Mouse (Mus musculus) CH12F3 (cell line): ENCODE measurements around the gene Pagr1b.

Source experiments
- in situ Hi-C: fragments of 300-500 bp; cut with MboI; formaldehyde crosslinking; loops from 2 replicates; pipeline ENCODE4 v1.14.3; 2020; ENCODE audit warnings: low sequenced_read_pairs

Gene Pagr1b

GRCm38 (mm10) chr7:127016481-127016485 lies at the start of gene Pagr1b:
TSS of gene Pagr1b (minus strand) at chr7:127016484.
- in situ Hi-C loops, result no loop called here

GRCm38 (mm10) chr7:127065538-127065937 lies 49.3 kb upstream of the Pagr1b start:
- in situ Hi-C loops, result no loop called here

DNA sequence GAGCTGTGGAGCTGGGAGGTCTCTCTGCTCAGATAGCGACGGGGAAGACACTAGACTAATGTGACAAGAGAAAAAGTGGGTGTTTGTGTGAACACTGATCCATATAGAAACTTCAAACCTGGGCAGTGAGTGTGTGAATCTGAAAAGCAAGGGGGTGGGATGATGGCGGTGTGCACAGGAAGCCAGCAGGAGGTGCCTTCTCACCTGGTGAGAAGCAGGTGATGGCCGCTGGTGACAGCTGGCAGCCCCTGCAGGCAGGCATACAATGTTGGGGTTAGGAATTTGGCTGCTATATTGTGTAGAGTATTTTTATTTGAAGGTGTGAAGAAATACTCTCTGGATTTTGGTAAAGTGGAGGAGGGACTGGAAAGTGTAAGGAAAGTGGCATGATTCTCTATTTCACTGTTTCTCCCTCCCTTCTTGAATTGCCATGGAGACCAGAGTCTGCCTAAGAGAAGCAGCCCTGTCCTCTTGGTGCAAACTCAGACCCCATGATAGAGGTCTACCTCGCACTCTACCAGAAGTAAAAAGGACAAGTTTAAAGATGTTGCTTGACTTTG lies 38.8 kb upstream of the Pagr1b start:
- in situ Hi-C loops, result no loop called here

DNA sequence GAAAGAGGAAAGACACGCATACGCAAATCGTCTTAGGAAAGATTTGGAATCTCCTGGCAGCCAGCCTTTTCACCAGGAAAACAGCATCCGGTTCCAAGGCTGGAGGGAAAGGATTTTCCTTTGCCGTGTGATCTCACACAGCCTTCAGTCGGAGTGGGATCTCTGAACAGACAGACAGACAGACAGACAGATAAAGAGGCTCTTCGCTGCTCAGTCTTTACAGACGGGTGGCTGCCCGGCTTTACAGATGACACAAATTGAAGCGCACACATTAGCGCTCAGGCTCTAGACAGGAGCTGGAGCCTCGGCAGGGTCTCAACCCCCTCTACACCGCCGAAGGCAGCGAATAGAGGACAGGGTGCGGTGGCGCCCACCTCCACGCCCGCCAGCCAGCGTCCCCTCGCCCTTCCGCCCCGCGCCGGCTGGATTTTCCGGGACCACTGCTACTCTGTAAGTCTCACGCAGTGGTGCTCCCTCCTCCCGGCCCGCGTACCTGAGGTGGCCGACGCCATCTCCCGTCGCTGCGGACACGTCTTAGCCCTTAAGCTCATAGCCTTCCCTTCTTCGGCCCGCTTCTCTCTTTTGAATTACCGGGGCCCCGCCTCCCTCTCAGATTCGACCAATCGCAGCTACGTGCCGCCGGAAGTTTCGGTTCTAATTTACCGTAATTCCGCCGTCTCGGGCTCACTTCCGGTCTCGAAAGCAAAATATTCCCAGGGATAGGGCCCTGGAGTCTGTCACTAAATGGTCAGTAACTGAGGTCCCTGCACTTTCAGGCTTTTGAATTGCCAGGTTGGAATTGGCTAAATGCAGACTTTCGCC lies 25.8 kb upstream of the Pagr1b start, which contains the start of gene Kif22:
Gene Kif22, minus strand, starts transcription at position 621 of the 822 bp plus-strand sequence.
- in situ Hi-C loops, result no loop called here

GRCm38 (mm10) chr7:127031244-127031643 lies 15.0 kb upstream of the Pagr1b start:
- in situ Hi-C loops, result no loop called here

DNA sequence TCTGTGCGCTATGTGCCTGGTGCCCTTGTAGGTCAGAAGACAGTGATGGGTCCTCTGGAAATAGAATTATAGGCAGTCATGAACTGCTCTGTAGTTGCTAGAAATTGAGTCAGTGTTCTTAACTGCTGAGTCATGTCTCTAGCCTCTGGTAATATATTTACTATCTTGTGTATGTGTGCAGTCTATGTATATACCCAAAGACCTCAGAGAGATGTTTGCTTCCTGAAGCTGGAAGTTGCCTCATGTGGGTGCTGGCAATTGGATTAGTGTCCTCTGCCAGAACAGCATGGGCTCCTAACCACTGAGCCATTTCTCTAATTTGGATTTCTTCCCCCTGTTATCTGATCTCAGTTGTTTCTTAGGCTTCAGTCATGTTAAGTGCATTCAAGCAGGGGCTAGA lies 13.9 kb upstream of the Pagr1b start:
- in situ Hi-C loops, result no loop called here

DNA sequence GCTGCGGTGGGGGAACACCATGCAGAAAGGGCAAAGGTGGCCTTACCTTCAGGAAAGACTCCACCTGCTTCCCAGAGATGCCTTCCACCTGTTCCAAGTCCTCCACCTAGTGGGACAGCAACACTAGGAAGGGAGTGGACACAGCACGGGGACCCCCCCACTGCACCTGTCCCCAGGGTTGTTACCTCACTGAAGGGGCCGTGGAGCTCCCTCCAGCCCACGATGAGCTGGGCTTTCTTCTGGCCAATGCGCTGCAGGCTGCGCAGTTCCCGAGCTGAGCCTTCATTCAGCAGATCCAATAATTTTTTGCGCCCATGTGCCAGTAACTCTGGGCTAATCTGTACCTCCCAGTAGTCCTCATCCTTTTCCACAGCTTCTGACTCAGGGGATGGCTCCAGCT lies 11.6 kb upstream of the Pagr1b start:
- in situ Hi-C loops, result no loop called here

DNA sequence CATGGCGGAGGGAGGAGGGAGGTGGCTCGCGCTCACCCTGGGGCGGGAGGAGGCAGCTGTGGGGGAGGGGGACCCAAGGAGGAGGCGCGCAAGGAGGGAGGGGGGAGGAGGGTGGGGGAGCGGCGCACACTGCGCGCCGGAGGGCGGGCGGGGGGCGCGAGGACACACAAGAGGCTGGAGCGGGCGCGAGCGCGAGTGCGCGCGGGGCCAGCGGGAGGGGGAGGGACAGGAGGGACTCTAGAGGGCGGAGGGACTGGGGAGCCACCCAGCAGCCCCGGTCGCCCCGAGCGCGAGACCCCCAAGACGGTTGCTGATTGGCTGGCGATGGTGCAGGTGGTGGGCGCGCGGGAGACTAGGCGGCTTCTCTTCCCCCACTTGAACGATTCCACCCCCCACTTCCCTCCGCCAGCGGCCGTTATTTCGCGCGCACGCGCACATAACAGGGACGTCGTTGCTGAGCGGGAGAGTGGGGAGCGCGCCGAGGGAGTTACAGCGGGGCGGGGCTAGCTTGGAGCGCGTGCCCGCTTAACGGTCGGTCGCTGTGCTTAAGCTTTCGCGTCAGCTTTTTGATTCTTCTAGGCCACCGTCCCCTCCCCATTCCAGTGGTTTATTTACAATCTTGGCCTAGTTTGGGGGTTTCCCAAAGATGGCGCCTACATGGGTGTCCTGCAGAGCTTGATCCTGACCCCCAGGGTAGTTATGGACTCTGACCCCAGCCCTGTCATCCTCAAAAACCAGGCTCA lies 10.9 kb upstream of the Pagr1b start, which contains the start of gene Maz:
Gene Maz, minus strand, starts transcription at position 54 of the 743 bp plus-strand sequence.
- in situ Hi-C loops, result no loop called here

DNA sequence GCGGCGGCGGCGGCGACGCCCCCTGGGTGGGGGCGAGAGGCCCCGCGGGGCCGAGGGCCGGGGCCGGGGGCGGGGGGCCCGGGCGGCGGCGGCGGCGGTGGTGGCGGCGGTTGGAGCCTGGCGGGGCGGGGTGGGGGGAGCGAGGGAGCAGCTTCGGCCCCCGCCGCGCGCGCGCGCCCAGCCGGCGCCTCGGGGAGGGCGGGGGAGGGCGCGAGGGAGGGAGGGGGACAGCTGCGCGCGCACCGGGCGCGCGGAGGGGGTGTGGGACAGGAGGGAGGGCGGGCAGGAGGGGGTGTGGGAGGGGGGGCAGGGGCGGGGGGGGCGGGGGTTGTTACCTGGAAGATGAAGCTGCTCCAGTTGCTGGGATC lies 10.3 kb upstream of the Pagr1b start:
- in situ Hi-C loops, result no loop called here

GRCm38 (mm10) chr7:127026161-127026600 lies 9.9 kb upstream of the Pagr1b start:
- in situ Hi-C loops, result no loop called here

DNA sequence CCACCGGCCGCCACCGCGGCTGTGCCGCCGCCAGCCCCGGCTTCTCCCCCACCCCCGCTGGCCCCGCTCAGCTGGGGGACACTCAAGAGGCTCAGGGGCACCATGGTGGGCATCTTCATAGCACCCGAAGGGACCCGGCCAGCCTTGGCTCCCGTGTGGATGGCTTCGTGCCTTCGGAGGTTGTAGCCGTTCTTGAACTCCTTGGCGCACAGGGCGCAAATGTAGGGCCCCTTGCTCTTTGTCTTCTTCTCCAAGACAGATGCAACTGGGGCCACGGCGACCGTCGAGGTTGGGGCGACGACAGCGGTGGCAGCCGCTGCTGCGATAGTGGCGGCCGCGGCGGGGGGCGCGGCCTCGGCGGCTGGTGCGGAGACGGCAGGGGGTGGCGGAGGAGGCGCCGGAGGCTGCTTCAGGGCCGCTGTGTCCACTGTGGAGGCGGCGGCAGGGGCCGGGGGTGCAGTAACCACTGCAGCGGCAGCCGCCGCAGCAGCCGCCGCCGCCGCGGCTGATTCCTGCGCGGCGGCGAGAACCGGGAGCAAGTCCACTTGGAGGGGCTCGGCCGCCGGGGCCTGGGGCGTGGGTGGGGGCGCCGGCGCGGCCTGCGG lies 9.4 kb upstream of the Pagr1b start:
- in situ Hi-C loops, result no loop called here

DNA sequence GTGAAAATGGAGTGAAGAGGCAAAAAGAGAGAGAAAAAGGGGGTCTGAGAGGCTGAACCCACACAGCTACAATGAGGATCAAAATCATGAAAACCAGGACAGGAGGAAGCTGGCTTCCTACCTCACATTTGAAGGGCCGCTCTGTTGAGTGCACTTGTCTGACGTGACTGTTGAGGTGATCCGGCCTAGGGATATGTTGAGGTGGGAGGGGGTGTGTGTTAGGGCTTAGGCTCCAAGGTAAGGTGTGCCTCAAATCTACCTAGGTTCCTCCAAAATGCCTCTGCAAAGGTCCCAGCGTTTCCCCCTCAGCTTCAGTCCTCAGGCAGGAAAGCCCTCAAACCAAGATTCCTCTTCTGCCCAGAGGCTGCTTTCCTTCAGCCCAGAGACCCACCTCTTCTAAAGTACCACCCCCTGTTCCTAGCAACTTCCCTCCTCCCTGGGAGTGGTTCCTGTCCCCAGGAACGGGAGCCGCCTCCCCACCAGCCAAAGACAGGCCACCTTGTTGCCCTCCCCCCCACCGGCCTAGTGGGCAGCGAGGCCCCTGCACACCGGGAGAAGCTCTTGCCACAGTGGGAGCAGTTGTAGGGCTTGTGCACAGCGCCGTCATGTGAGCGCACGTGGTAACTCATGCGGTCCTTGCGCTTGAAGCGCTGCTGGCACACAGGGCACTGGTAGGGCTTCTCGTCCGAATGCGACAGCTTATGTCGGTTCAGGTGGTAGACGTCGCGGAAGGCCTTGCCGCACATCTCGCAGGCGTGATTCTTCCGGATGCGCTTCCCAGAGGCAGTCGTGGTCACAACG lies 8.7 kb upstream of the Pagr1b start:
- in situ Hi-C loops, result no loop called here

GRCm38 (mm10) chr7:127023896-127024690 lies 7.8 kb upstream of the Pagr1b start:
- in situ Hi-C loops, result no loop called here

- in situ Hi-C loops, result no loop called here
These were observed 7.0 kb upstream of the Pagr1b start for GRCm38 (mm10) chr7:127023272-127023691.

DNA sequence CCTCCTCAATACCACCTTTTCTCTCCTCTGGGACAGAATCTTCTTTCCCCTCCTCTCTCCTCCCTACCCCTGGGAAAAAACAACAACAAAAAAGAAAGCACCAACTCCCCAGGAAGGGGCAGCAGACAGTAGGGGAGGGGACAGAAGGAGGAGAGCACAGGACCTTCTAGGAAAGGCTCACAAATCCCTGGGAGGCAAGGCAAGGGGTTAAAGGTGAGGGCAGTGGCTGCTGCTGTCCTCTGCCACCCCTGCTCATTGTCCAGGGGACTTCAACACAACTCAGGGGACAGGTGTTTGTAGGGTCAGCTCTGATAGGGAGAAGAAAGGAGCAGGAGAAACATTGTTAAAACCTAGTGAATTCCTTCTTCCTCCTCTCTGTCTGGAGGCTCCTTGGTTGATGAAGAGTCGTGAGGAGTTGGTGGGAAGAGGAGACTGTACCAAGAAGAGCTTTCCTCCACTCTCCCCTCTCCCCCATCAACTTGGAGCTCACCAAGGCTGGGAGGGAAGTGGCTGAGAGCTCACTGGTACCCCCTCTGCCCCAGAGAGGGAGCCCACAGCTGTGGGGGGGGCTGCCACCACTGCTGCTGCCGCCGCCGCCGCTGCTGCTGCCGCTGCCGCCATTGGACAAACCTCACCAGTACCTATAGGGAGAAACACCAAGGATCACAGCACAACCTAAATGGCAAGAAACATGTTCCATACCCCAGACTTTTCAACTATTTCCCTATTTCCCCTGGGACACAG lies 6.4 kb upstream of the Pagr1b start:
- in situ Hi-C loops, result no loop called here

GRCm38 (mm10) chr7:127021563-127022527 lies 5.6 kb upstream of the Pagr1b start:
- in situ Hi-C loops, result no loop called here

DNA sequence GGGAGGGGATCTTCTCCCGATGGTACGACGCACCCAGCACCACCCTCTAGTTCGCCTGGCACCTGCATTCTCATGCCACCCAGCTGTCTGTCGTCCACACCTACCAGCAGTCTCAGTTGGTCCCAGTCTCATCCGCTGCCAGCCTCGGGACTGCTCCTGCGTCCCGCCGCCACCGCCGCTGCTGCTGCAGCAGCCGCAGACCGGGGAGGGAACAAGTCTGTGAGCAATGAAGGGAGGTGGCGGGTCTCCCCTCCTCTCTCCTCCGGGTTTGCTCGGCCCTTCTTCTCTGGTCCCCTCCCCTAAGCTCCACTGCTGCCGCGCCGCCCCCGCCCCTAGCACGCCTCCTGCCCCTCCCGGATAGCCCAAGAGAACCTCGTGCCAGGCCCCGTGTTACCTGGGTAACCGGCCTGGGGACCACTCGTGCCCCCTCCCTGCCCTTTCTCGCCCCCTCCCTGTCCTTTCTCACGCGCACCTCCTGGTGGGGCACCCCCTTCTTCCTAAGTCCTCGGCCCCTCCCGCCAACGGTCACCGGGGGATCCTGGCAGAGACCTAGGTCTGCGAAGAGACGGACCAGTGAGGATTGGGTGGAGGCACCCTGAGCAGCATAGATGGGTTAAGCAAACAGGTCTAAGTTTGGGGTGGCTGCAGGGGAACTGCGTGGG lies 4.7 kb upstream of the Pagr1b start, which contains the start of the genes Gm42742 and Prrt2:
Gene Gm42742, minus strand, starts transcription at position 197 of the 662 bp plus-strand sequence.
Gene Prrt2, minus strand, starts transcription at position 311 of the 662 bp plus-strand sequence.
- in situ Hi-C loops, result no loop called here

DNA sequence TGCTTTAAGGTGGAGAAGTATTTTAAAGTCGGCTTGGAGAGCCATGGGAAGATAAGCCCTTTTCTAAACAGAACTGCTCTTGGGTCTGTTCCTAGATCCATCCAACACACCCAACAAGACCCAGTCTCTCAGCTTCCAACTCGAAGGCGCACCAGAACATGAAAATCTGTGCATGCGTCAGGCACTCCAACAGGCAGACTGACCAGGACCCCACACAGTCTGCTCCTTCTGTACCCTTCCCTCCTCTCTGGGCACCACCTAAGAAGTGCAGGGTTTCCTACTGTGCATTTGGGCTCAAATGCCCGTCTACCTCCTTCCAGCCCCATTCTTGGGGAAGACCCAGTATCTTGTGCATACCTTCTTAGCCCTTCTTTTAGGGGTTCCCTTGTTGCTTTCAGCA lies 4.2 kb upstream of the Pagr1b start:
- in situ Hi-C loops, result no loop called here
